Mouse (Mus musculus) thymus, adult 2 months (tissue): ENCODE data around the gene Apoc3. TPM values are rescaled to one million over a fixed set of nuclear protein-coding genes. Genes with fewer than 3 reads are reported as not detected.

Experiments
- DNase-seq: peaks from one replicate; pipeline ENCODE4 v3.0.0; 2021
- H3K27ac ChIP-seq: fragments of 200-500 bp; 2 replicates; pipeline ENCODE4 v1.5.1; 2012; ENCODE audit warnings: low read length, control low read depth; ENCODE audit not compliant: control insufficient read depth, insufficient read depth
- H3K27me3 ChIP-seq: fragments of 200-500 bp; 2 replicates; pipeline ENCODE4 v1.6.1; 2012; ENCODE audit warnings: mild to moderate bottlenecking, low read length, moderate library complexity, mixed read lengths; ENCODE audit not compliant: control insufficient read depth, insufficient read depth
- H3K36me3 ChIP-seq: fragments of 200-500 bp; 2 replicates; pipeline ENCODE4 v1.6.1; 2012; ENCODE audit warnings: mild to moderate bottlenecking, low read length, moderate library complexity; ENCODE audit not compliant: control insufficient read depth, insufficient read depth
- H3K4me1 ChIP-seq: fragments of 200-500 bp; replicated peaks from 2 replicates; pipeline ENCODE4 v1.6.1; 2012; ENCODE audit warnings: low read length; ENCODE audit not compliant: control insufficient read depth, insufficient read depth
- H3K4me3 ChIP-seq: fragments of 200-500 bp; 2 replicates; pipeline ENCODE4 v1.5.1; 2012; ENCODE audit warnings: mild to moderate bottlenecking, low read length, control low read depth, moderate library complexity; ENCODE audit not compliant: control insufficient read depth, insufficient read depth
- CTCF ChIP-seq: fragments of 200-500 bp; IDR thresholded peaks from 2 replicates; pipeline ENCODE4 v1.5.1; 2012; ENCODE audit warnings: mild to moderate bottlenecking, control low read depth, low read length, moderate library complexity, borderline replicate concordance; ENCODE audit not compliant: control insufficient read depth, poor library complexity, insufficient read depth; ENCODE audit errors: extremely low read depth
- POLR2A ChIP-seq: fragments of 200-500 bp; IDR thresholded peaks from 2 replicates; pipeline ENCODE4 v1.6.1; 2012; ENCODE audit warnings: mild to moderate bottlenecking, low read length, control low read depth, moderate library complexity; ENCODE audit not compliant: control insufficient read depth, poor library complexity, insufficient read depth; ENCODE audit errors: extremely low read depth
- WGBS: fragments of 180-500 bp; shearing (Covaris S2); methylation state at CpG from one replicate; pipeline ENCODE4 v1.1.7; 2018; 5-methylcytosine and 5-hydroxymethylcytosine counted together
- polyA plus RNA-seq: library from polyadenylated mRNA; depleted of rRNA; stranded (reverse); fragments of >200 nt; gene quantifications from 2 replicates; pipeline ENCODE4 v1.2.3, GENCODE M21; 2012; rRNA removed

Gene Apoc3
- polyA plus RNA-seq: 6.5 and 22.7 TPM in 2 replicates

- no peak for DNase-seq
- peaks cover under 1% of the 10 kb centered on the region; the same call in 1 of the 2 replicates for H3K4me1 ChIP-seq
- no peaks in the 10 kb centered on the region for H3K27me3 ChIP-seq
- no peak within 1 kb of the TSS for H3K27ac ChIP-seq
- no peak within 1 kb of the TSS for H3K4me3 ChIP-seq
- no peaks in the 10 kb centered on the region for H3K36me3 ChIP-seq
- TF ChIP-seq CTCF (no peak), POLR2A (no peak)
These were observed at the start of gene Apoc3 for GRCm38 (mm10) chr9:46235596-46235648. Gene Apoc3, minus strand, starts transcription at chr9:46235636.

- Histone ChIP-seq H3K4me1 (no peaks in the 10 kb centered on the region), H3K36me3 (peaks cover 25% of the 10 kb centered on the region), H3K27ac (peak within 1 kb of the TSS; percentile 39; the same call in 1 of the 2 replicates), H3K4me3 (peak within 1 kb of the TSS; percentile 66), H3K27me3 (no peaks in the 10 kb centered on the region)
- peak; percentile 69; the same call in 1 of the 2 replicates for TF ChIP-seq POLR2A
- peak; percentile 78; the same call in 1 of the 2 replicates for TF ChIP-seq CTCF
- peak; percentile 98 for DNase-seq
- under 1% methylated on average over 54 of the region's 55 CpGs for WGBS
These were observed 47.4 kb upstream of the Apoc3 start, which contains the start of gene Bud13 for GRCm38 (mm10) chr9:46282631-46283436. Gene Bud13, plus strand, starts transcription at chr9:46283008.

GRCm38 (mm10) chr9:46274494-46274893 lies 39.1 kb upstream of the Apoc3 start:
- Histone ChIP-seq H3K36me3 (peaks cover 32% of the 10 kb centered on the region), H3K4me1 (peaks cover 8% of the 10 kb centered on the region), H3K4me3 (no peak overlapping the region), H3K27me3 (no peaks in the 10 kb centered on the region), H3K27ac (no peak overlapping the region)
- WGBS: 97% methylated on average over 9 of the region's 9 CpGs
- TF ChIP-seq CTCF (no peak), POLR2A (no peak)
- no peak for DNase-seq

- Histone ChIP-seq H3K27me3 (no peaks in the 10 kb centered on the region), H3K4me1 (peaks cover 8% of the 10 kb centered on the region), H3K27ac (no peak within 1 kb of the TSS; the same call in 1 of the 2 replicates), H3K4me3 (peak within 1 kb of the TSS; percentile 92), H3K36me3 (peaks cover 26% of the 10 kb centered on the region)
- DNase-seq: peak; percentile 89
- 4% methylated on average over 45 of the region's 45 CpGs for WGBS
- peak; percentile 77 for TF ChIP-seq POLR2A
- 0 out of 2 replicates have a peak, but pooled peaks have one; percentile 17 for TF ChIP-seq CTCF
These were observed 37.4 kb upstream of the Apoc3 start, which contains the start of gene Zpr1 for GRCm38 (mm10) chr9:46272677-46273454. Gene Zpr1, plus strand, starts transcription at chr9:46273064.

GRCm38 (mm10) chr9:46272070-46272469 lies 36.6 kb upstream of the Apoc3 start:
- H3K4me1 ChIP-seq: peaks cover 8% of the 10 kb centered on the region
- H3K36me3 ChIP-seq: peaks cover 18% of the 10 kb centered on the region
- DNase-seq: peak; percentile 12
- H3K27me3 ChIP-seq: no peaks in the 10 kb centered on the region; the same call in 1 of the 2 replicates
- no peak for TF ChIP-seq CTCF
- no peak for TF ChIP-seq POLR2A
- 32% methylated on average over 9 of the region's 9 CpGs for WGBS
- H3K4me3 ChIP-seq: no peak overlapping the region
- H3K27ac ChIP-seq: no peak overlapping the region

- Histone ChIP-seq H3K4me1 (peaks cover 8% of the 10 kb centered on the region), H3K4me3 (no peak overlapping the region), H3K27me3 (no peaks in the 10 kb centered on the region; the same call in 1 of the 2 replicates), H3K36me3 (peaks cover 6% of the 10 kb centered on the region), H3K27ac (no peak overlapping the region)
- no peak for DNase-seq
- TF ChIP-seq POLR2A (no peak), CTCF (no peak)
- WGBS: 98% methylated on average over 4 of the region's 4 CpGs
These were observed 35.3 kb upstream of the Apoc3 start for GRCm38 (mm10) chr9:46270782-46271181.

GRCm38 (mm10) chr9:46269125-46269524 lies 33.7 kb upstream of the Apoc3 start:
- Histone ChIP-seq H3K27me3 (no peaks in the 10 kb centered on the region; the same call in 1 of the 2 replicates), H3K4me1 (peaks cover 8% of the 10 kb centered on the region), H3K4me3 (no peak overlapping the region), H3K36me3 (no peaks in the 10 kb centered on the region), H3K27ac (no peak overlapping the region)
- WGBS: 93% methylated on average over 5 of the region's 5 CpGs
- TF ChIP-seq POLR2A (no peak), CTCF (no peak)
- DNase-seq: no peak
